Mouse (Mus musculus): ENCODE results near the gene Hist2h3b.
"Not testable (repeated sequence)": the region's sequence is repeated elsewhere in the genome, so short reads cannot be mapped to it uniquely, and the experiment has no call there.

Gene Hist2h3b

DNA sequence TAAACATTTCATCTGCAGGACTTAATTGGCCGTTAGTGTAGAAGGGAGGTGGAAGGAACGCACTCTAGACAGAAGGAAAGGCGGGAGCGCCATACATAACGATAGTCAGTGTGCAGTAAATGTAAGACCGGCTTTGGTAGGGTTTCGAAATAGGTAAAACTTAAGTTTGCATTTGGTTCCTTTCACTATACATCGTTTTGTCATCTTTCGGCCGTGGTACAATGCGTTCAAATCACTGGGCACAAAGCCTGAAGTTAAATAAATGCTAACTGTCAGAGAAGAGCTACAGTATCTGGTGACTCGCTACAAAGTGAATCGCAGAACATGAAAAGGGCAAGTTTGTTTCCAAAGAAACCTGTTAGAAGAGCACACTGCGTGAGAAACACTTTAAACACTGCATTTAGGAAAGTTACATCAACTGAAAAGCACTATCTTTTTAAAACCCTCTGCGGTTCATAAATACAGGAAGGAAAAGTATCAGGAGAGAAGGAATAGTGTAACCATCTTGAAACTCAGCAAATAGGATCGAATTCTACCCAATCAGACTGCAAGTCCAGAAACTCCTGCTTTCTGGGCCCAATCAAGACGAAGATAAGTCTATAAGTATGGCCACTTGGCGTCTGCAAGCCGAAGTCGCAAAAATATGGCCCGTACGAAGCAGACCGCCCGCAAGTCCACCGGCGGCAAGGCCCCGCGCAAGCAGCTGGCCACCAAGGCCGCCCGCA lies at the start of gene Hist2h3b:
Hist2h3b (plus strand) TSS at position 604 of the 725 bp plus-strand sequence.
- DNase-seq: peak; percentile 85

DNA sequence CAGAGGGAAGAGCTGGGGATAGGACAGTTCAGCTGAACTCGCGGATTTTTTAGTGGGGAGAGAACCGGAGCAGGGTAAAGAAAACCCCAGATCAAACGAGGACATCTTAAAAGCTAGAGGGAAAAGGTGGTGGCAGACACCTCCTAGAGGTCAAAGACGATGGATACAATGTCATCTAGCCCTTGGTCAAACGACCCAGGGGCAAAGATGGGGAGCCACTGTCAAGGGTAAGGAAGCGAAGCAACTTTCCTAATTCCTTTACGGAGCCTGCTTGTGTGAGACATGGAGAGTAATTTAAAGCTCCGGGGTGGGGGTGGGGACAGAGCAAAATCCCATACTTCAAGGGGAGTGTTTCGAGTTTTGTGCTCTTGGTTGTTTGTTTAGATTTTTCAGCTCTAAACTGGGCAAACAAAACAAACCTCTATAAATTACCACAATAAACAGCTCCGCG lies 49.2 kb upstream of the Hist2h3b start:
- peak; percentile 59 for DNase-seq

- DNase-seq: peak; percentile 86
Measured at GRCm38 (mm10) chr3:96219661-96220130, 48.8 kb upstream of the Hist2h3b start, which contains the start of the genes Bola1 and Hist2h2ab. Bola1 (minus strand) TSS chr3:96219709. Hist2h2ab (plus strand) TSS chr3:96219865.

DNA sequence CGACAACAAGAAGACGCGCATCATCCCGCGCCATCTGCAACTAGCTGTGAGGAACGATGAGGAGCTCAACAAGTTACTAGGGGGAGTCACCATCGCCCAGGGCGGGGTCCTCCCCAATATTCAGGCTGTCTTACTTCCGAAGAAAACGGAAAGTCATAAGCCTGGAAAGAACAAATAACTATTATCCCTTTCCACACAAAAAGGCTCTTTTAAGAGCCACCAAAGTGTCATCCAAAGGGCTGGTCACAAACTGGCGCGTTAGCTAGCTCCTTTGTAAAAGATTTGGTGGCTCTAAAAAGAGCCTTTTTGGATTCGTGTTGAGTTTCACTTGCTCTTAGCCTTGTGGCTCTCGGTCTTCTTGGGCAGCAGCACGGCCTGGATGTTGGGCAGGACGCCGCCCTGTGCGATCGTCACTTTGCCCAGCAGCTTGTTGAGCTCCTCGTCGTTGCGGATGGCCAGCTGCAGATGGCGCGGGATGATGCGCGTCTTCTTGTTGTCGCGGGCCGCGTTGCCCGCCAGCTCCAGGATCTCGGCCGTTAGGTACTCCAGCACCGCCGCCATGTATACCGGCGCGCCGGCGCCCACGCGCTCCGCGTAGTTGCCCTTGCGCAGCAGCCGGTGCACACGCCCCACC lies 48.2 kb upstream of the Hist2h3b start:
- not testable (repeated sequence) for DNase-seq

DNA sequence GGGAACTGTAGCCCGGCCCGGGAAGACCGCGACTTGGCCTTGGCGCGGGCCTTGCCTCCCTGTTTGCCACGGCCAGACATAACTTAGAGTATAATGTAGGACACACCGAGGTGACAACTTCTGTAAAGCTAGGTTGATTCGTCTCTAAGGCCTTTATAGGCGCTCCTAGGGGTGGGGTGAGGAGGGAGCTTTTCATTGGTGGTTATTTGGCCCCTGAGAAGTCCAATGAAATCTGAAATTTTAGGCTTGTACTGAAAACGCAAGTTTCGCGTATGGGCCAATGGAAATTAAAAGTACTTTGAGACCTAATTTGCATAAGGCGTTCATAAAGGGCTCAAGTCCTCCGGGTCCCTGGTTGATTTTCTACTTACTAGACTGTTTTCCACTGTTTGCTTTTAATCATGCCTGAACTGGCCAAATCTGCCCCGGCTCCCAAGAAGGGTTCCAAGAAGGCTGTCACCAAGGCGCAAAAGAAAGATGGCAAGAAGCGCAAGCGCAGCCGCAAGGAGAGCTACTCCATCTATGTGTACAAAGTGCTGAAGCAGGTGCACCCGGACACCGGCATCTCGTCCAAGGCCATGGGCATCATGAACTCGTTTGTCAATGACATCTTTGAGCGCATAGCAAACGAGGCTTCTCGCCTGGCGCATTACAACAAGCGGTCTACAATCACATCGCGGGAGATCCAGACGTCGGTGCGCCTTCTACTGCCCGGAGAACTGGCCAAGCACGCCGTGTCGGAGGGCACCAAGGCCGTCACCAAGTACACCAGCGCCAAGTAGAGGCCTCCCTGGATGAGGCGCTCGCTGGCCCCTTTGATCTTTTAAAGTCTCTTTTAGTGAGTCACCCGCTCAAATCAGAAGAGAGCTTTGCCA lies 47.5 kb upstream of the Hist2h3b start, which contains the start of the genes Hist2h2ac and Hist2h2be:
Hist2h2ac (minus strand) TSS at position 116 of the 875 bp plus-strand sequence.
Hist2h2be (plus strand) TSS at position 355 of the 875 bp plus-strand sequence.
- DNase-seq: peak; percentile 91

DNA sequence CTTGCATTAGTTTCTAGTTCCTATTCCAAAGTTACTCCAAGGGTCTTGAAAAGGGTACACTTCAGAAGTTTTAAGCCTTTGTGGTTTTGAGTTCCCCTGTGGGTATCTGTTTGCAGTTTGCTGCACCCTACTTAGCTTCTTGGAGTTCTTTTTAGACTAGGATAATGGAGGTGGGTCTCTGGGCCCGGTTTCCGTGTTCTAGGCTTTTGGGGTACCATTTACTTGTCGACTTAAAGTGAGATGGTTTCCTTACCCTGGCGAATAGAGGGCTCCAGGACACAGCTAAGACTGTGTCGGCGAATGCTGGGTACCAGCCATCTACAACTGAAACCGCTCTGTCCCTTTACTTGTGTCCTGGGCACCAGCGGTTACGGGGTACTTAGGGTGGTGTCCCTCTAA lies 46.8 kb upstream of the Hist2h3b start:
- DNase-seq: peak; percentile 63

DNA sequence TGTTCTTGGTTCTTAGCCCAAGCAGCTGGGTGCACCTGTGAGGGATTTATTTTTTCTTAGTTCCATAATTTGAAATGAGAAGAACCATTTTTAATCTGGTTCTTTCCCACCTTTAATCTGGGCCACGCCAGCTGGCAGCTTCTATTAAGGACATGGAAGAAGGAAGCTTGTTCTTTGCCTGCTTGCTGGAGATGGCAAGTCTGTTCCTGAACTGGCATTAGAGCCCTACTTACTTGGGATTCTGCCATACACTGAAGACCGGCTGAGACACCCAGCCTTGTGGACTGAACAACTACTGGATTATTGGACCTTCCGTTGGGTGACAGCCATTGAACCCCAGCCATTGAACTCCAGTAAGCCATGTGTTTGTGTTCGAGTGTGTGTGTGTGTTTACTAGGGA lies 45.7 kb upstream of the Hist2h3b start:
- no peak for DNase-seq

GRCm38 (mm10) chr3:96225421-96225820 lies 43.0 kb upstream of the Hist2h3b start:
- no peak for DNase-seq

- DNase-seq: no peak
Measured at GRCm38 (mm10) chr3:96226695-96227648, 41.5 kb upstream of the Hist2h3b start.

GRCm38 (mm10) chr3:96228828-96229227 lies 39.6 kb upstream of the Hist2h3b start:
- DNase-seq: no peak

DNA sequence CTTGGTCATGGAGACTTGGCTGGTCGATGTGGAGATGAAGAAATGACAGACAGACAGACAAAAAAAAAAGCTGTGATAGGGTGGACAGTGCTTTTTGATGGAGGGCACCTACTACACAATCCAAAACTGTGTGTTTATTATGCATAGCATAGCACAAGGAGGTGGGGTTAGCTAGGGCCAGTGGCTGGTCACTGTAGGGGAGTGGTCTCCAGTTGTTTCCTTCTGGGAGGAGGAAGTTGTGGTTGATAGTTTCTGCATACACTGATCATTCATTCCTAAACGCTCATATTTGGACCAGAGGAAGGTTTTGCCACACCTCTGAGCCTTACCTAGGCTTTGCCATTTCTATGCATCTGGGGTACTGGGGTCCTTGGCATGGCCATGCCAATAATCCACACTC lies 38.0 kb upstream of the Hist2h3b start:
- no peak for DNase-seq

- DNase-seq: no peak
Measured at GRCm38 (mm10) chr3:96230910-96231757, 37.3 kb upstream of the Hist2h3b start.

GRCm38 (mm10) chr3:96231758-96232120 lies 36.7 kb upstream of the Hist2h3b start:
- DNase-seq: no peak

DNA sequence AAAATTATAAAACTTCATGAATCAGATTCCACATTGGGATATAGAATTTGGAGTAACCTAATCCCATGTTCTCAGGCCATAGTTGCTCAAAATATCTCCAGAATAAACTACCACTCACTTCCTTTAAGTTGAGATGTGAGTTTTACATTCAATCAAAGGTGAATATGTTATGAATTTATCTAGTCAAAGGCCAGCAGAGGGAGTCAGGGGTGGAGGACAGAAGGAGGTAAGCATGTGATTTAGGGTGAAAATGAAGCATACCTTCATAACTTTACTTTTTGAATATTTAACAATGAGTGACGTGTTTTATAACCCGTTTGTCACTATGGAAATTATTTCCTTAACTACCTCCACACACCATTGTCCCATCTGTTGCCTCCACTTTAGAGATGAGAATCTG lies 33.5 kb upstream of the Hist2h3b start:
- no peak for DNase-seq

DNA sequence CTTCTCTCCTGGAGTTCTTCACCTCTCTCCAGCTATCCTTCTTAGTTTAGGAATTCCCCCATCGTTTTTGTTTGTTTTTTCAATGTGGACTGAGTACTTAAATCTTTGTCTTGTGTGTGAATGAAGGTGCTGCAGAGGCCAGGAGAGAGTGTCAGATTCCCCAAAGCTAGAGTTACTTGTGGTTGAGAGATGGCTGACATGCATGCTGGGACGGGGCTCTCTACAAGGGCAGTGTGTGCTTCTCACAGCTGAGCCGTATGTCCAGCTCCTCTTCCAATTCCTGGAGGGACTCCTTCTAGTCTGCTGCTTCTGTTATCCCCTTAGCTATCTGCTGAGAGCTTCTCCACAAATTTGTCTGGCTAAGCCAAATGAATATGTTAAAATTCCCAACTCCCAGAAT lies 32.6 kb upstream of the Hist2h3b start:
- DNase-seq: no peak

DNA sequence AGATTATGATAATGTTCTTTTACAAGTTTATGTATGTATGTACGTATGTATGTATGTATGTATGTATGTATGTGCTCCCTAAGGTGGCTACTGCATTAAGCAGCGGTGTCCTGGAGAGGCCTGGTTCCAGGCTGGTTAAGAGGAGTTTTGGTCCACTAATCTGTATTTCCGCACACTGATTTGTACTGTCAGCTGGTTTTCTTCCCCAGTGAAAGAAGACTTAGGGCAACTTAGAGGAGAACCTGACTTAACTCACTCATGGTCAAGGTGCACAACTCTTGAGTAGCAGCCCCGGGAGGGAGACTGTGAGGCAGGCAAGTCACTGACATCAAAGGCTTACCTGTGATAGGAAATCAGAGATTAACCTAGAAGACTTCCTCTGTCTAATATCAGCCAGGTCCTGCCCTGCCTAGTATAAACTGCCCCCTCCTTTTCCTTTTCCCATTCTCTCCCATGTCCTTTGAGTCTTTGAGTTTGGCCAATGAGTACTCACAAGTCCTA lies 31.6 kb upstream of the Hist2h3b start:
- no peak for DNase-seq

DNA sequence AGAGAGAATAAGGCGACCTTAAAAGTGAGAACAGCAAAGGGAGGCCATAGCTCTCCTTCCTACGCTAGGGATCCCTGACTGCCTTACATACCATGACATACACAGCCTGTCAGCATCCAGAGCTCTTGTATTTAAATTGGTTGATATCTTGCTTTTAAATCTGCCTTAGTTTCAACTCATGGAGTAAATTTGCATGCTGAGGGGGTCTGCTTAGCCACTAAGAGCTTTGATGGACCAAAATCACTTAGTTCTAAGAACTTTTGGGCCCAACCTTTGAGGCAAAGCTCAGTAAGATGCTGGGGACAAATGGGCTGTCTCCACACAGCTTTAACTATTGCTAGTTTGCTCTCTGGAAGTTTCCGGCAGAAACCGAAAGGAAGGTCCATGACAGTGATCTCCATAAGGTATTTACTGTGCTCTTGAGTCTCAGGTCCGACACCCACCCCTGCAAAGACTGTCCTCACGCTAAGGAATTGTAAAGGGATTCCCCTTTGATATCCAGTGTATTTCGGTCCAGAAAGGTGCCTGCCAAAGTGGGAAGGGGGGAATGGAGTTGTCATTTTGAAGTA lies 31.0 kb upstream of the Hist2h3b start:
- DNase-seq: no peak

DNA sequence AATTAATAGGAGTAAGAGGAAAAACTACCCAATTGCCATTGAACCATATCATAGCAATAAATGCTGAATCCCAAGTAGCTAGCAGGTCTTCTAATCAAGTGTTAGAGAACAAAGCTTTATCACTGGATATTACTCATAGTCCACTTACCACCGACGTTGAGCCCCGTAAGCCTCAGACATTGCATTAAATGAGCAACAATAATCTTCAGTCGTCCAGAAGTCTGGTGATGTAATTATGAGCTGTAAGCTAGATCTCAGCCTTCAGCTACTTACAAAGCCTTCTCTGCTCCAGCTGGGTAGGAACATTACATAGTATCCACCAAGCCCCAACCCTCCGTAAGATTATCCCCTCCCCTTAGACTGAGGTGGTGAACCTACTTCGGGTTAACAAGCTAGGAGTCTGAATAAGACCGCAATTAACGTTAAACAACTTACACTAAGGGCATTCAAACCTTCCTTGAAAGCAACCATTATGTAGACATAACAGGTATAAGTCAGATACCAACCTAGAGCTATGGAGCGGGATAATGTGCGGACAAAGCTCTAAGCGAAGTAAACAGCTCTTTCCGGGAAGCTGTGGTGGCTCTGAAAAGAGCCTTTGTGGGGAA lies 30.4 kb upstream of the Hist2h3b start:
- DNase-seq: no peak

- peak; percentile 51 for DNase-seq
Measured at GRCm38 (mm10) chr3:96238954-96239793, 29.3 kb upstream of the Hist2h3b start, which contains the start of gene Hist2h3c2. Hist2h3c2 (minus strand) TSS chr3:96239127.

All from thymus, postnatal 25 days (tissue).